Mouse (Mus musculus) thymus, adult 2 months (tissue): ENCODE data around the gene Edf1.

Source experiments
- CTCF ChIP-seq: fragments of 200-500 bp; IDR thresholded peaks from 2 replicates; pipeline ENCODE4 v1.5.1; 2012; ENCODE audit warnings: mild to moderate bottlenecking, control low read depth, low read length, moderate library complexity, borderline replicate concordance; ENCODE audit not compliant: control insufficient read depth, poor library complexity, insufficient read depth; ENCODE audit errors: extremely low read depth
- POLR2A ChIP-seq: fragments of 200-500 bp; IDR thresholded peaks from 2 replicates; pipeline ENCODE4 v1.6.1; 2012; ENCODE audit warnings: mild to moderate bottlenecking, low read length, control low read depth, moderate library complexity; ENCODE audit not compliant: control insufficient read depth, poor library complexity, insufficient read depth; ENCODE audit errors: extremely low read depth

- TF ChIP-seq CTCF (no peak), POLR2A (no peak)
These were observed 29.6 kb downstream of the Edf1 start for GRCm38 (mm10) chr2:25587290-25587689.
